Mouse (Mus musculus) G1E (cell line): ENCODE results near the gene Cxcl17.

Source experiments
- CTCF ChIP-seq: IDR thresholded peaks from 2 replicates; pipeline ENCODE4 v1.5.1; 2012; ENCODE audit warnings: low read depth, low read length, inconsistent platforms, mixed read lengths
- GATA1 ChIP-seq: IDR thresholded peaks from 2 replicates; pipeline ENCODE4 v1.6.1; 2012; ENCODE audit warnings: borderline replicate concordance, low read length, inconsistent platforms, mixed read lengths
- GATA2 ChIP-seq: IDR thresholded peaks from 2 replicates; pipeline ENCODE4 v1.6.1; 2012; ENCODE audit warnings: low read depth, low read length, inconsistent platforms, borderline replicate concordance
- POLR2AphosphoS5 ChIP-seq: IDR thresholded peaks from 2 replicates; pipeline ENCODE4 v1.6.1; 2012; ENCODE audit warnings: low read depth, low read length, inconsistent platforms; ENCODE audit not compliant: insufficient replicate concordance
- TAL1 ChIP-seq: conservative IDR thresholded peaks from 2 replicates; pipeline ENCODE4 v1.6.1; 2012; ENCODE audit warnings: low read depth, low read length, inconsistent platforms, mixed read lengths

DNA sequence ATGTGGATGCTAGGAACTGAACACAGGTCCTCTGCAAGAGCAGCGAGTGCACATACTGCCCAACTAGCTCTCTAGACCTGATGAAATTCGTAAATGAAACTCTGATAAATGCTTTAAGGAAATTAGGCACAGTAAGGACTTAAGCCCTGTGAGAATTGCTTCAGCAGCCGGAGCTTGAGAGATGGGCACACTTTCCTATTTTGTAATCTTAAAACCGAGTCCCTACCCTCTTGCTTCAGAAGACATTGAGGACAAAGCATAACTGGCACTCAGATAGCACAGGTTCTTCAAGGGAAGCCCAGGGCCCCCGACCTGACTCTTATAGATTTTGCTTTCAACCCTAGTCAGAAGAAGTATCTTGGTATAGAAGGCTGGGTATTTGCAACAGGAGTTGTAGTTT lies 14.5 kb upstream of the Cxcl17 start:
- no peak for TF ChIP-seq CTCF
- TF ChIP-seq POLR2AphosphoS5 = no peak
- TF ChIP-seq GATA2 = no peak
- TF ChIP-seq GATA1 = no peak
- no peak for TF ChIP-seq TAL1
